Mouse (Mus musculus) neural tube, embryonic 11.5 days (tissue): Measurements from ENCODE around the gene Brwd3. TPM values are rescaled to one million over a fixed set of nuclear protein-coding genes. Genes with fewer than 3 reads are reported as not detected.

Experiments used
- polyA plus RNA-seq: library from polyadenylated mRNA; unstranded; fragments of >200 nt; fragmentation: Nextera tagmentation; extraction: Ambion mirVana; gene quantifications from 2 replicates; pipeline ENCODE4 v1.2.1, GENCODE M21; 2014

Gene Brwd3
- polyA plus RNA-seq, 1 experiment from 2014 or later = 3.1 TPM

Other genes with a start within 250 kb of the Brwd3 start
- not detected in 2 replicates for gene Gm379, start 169.5 kb downstream of the Brwd3 start, polyA plus RNA-seq
- gene Hmgn5, start 179.0 kb upstream of the Brwd3 start, polyA plus RNA-seq = 16.6 and 16.9 TPM in 2 replicates